Mouse (Mus musculus) E14TG2a.4 (cell line): ENCODE measurements around the gene Ttn.

Source experiments
- CTCF ChIP-seq: conservative IDR thresholded peaks from 2 replicates; pipeline ENCODE4 v1.5.1; 2014; ENCODE audit warnings: low read length
- NANOG ChIP-seq: IDR thresholded peaks from 2 replicates; pipeline ENCODE4 v1.6.1; 2014; ENCODE audit warnings: borderline replicate concordance, low read length, mixed read lengths
- POU5F1 ChIP-seq: IDR thresholded peaks from 2 replicates; pipeline ENCODE4 v1.6.1; 2014; ENCODE audit warnings: low read length, borderline replicate concordance

- TF ChIP-seq CTCF (no peak), NANOG (no peak), POU5F1 (no peak)
Observed at GRCm38 (mm10) chr2:76984384-76984783, 2.0 kb upstream of the Ttn start.
